Mouse (Mus musculus): ENCODE measurements around the gene Gyg.

Gyg gene

GRCm38 (mm10) chr3:20104776-20105175, 50.3 kb downstream of the Gyg start:
- no peak for TF ChIP-seq GATA4 (IDR thresholded peaks at IDR 0.05; ENCODE audit: insufficient replicate concordance, low read length)

DNA sequence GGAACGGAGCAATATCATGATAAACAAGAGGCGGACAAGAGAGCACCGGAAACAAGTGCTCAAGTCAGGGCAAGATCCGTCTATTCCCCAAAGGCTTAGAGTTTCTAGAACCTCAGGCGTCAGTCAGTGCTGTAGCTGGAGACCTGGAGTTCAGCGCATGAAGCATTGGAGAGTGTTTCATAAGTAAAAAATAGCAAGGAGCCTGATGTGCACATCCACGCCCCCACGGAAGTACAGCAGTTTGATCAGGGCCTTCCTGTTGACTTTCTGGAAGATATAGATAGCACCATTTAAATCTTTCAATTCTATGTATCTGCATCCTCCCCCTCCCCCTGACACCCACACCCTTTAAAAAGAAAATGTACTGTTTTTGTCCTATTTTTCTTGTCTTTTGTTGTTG, 50.8 kb downstream of the Gyg start:
- TF ChIP-seq GATA4 (IDR thresholded peaks at IDR 0.05; ENCODE audit: insufficient replicate concordance, low read length) = no peak

DNA sequence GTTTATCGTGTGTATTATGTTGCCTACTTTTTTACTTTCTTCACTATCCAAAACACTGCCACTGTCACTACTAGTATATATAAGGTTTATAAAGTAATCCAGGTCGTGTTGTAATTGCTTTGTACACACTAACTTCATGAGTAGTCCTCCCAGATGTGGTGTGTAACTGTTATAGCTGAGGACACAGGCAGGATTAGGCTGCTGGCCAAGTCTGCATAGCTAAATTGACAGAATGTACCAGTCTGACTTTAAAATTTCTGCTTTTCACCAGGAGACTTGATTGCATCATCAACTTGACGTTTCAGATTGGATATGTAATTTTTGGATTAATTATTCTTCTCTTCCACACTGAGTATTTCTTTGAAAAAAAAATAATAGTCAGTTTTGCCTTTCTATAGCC, 51.3 kb downstream of the Gyg start:
- no peak for TF ChIP-seq GATA4 (IDR thresholded peaks at IDR 0.05; ENCODE audit: insufficient replicate concordance, low read length)

DNA sequence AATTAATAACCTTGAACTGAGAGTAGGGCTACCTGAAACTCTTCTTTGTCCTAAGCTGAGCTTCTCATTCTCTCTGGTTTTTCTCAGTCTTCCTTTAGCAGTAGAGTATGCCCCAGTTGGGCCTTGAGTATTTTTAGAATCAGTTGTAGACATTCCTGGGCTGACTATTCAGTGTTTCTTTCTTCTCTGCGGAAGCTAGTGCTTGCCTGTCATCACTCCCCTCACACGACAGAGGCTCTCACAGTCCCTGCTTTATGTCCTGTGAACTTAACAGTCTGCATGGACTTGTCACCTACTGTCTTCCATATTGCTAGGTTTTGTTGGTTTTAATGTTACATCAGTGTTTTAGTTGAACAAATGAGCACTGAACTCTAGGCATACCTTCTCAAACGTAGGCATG, 73.0 kb downstream of the Gyg start:
- TF ChIP-seq GATA4 (IDR thresholded peaks at IDR 0.05; ENCODE audit: insufficient replicate concordance, low read length) = no peak

- no peak for TF ChIP-seq GATA4 (IDR thresholded peaks at IDR 0.05; ENCODE audit: insufficient replicate concordance, low read length)
Measured at GRCm38 (mm10) chr3:20076145-20077053, 78.7 kb downstream of the Gyg start.
